Mouse (Mus musculus) c-Kit-positive CD71-negative TER-119-negative erythroid progenitor cells, embryonic 14.5 days (primary cell): ENCODE results near the gene Chrm2.

Experiments used
- DNase-seq: peaks from one replicate; pipeline ENCODE4 v3.0.0-alpha.2; 2013; ENCODE audit warnings: low read depth

The Chrm2 gene

GRCm38 (mm10) chr6:36517242-36517641 is 129.4 kb downstream of the Chrm2 start:
- DNase-seq: no peak

GRCm38 (mm10) chr6:36523599-36523998 is 135.7 kb downstream of the Chrm2 start:
- DNase-seq: no peak

- no peak for DNase-seq
Observed at GRCm38 (mm10) chr6:36528509-36528908, 140.6 kb downstream of the Chrm2 start.

- no peak for DNase-seq
Observed at GRCm38 (mm10) chr6:36541247-36541646, 153.4 kb downstream of the Chrm2 start.

DNA sequence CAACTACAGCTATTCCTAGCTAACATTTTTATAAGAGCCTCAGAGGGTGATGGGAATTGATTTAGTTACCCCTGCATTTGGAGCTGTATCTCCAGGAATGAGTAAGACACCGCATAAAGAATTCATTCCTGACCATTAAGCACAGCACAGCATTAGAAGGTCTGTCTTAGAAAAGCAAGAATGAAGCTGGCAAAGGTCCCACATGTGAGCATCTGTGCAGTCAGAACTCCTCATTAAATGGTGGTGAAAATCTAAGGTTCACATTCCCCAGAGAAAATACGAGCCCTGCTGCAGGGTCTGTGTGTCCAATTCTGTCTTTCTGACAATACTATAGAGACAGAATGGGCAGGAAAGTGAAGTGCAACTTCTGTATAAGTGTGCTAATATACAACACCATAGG is 179.0 kb downstream of the Chrm2 start:
- DNase-seq: no peak
